Mouse (Mus musculus) cerebellum, adult 2 months (tissue): ENCODE data around the gene Gng8. TPM values are rescaled to one million over a fixed set of nuclear protein-coding genes. Genes with fewer than 3 reads are reported as not detected.

Source experiments
- DNase-seq, 2 experiments: peaks; one replicate each; pipeline ENCODE4 v3.0.0; 2021
- H3K27ac ChIP-seq: fragments of 200-500 bp; 2 replicates; pipeline ENCODE4 v1.5.1; 2012; ENCODE audit warnings: low read length, control low read depth, inconsistent platforms; ENCODE audit not compliant: insufficient read depth
- H3K27me3 ChIP-seq: fragments of 200-500 bp; 2 replicates; pipeline ENCODE4 v1.6.1; 2012; ENCODE audit warnings: inconsistent platforms, mild to moderate bottlenecking, low read length, moderate library complexity; ENCODE audit not compliant: control insufficient read depth, insufficient read depth
- H3K4me1 ChIP-seq: fragments of 200-500 bp; 2 replicates; pipeline ENCODE4 v1.6.1; 2011; ENCODE audit warnings: low read length; ENCODE audit not compliant: control insufficient read depth, insufficient read depth
- H3K4me3 ChIP-seq: fragments of 200-500 bp; replicated peaks from 2 replicates; pipeline ENCODE3; 2011; ENCODE audit warnings: mild to moderate bottlenecking, low read depth, low read length, control low read depth; ENCODE audit not compliant: insufficient read depth
- CTCF ChIP-seq: fragments of 200-500 bp; IDR thresholded peaks from 2 replicates; pipeline ENCODE4 v1.5.1; 2011; ENCODE audit warnings: low read depth, mild to moderate bottlenecking, control low read depth, low read length, moderate library complexity, borderline replicate concordance; ENCODE audit not compliant: insufficient read depth
- POLR2A ChIP-seq: fragments of 200-500 bp; IDR thresholded peaks from 2 replicates; pipeline ENCODE4 v1.6.1; 2011; ENCODE audit warnings: low read length, control low read depth, borderline replicate concordance; ENCODE audit not compliant: insufficient read depth
- WGBS: fragments of 180-500 bp; shearing (Covaris S2); methylation state at CpG from one replicate; pipeline ENCODE4 v1.1.7; 2018; 5-methylcytosine and 5-hydroxymethylcytosine counted together
- polyA plus RNA-seq: library from polyadenylated mRNA; depleted of rRNA; stranded (reverse); fragments of >200 nt; gene quantifications from 2 replicates; pipeline ENCODE4 v1.2.3, GENCODE M21; 2012

Gng8 gene
- polyA plus RNA-seq, 1 experiment, result 14.0 TPM

GRCm38 (mm10) chr7:16904120-16904675 lies 12.6 kb downstream of the Gng8 start:
- no peaks in the 10 kb centered on the region for H3K4me1 ChIP-seq
- H3K27me3 ChIP-seq, result no peaks in the 10 kb centered on the region
- 37% methylated on average over 10 of the region's 10 CpGs for WGBS
- H3K27ac ChIP-seq, result no peak overlapping the region
- no peak for TF ChIP-seq POLR2A
- no peak for TF ChIP-seq CTCF
- DNase-seq, result no peak
- no peak overlapping the region for H3K4me3 ChIP-seq

GRCm38 (mm10) chr7:16905491-16906021 lies 14.0 kb downstream of the Gng8 start:
- DNase-seq, result no peak
- TF ChIP-seq CTCF (no peak), POLR2A (no peak)
- WGBS, result 79% methylated on average over 9 of the region's 9 CpGs
- H3K27ac ChIP-seq, result no peak overlapping the region
- no peaks in the 10 kb centered on the region for H3K27me3 ChIP-seq
- H3K4me1 ChIP-seq, result 0 out of 2 replicates have a peak, but pooled peaks cover 2% of the 10 kb centered on the region
- H3K4me3 ChIP-seq, result no peak overlapping the region

GRCm38 (mm10) chr7:16906281-16906680 lies 14.7 kb downstream of the Gng8 start, which contains the start of gene Ptgir:
Ptgir (plus strand) TSS chr7:16906490.
- Histone ChIP-seq H3K4me1 (0 out of 2 replicates have a peak, but pooled peaks cover 2% of the 10 kb centered on the region), H3K4me3 (no peak within 1 kb of the TSS), H3K27ac (no peak within 1 kb of the TSS), H3K27me3 (no peaks in the 10 kb centered on the region)
- DNase-seq, result no peak
- 38% methylated on average over 6 of the region's 6 CpGs for WGBS
- TF ChIP-seq CTCF (no peak), POLR2A (no peak)

GRCm38 (mm10) chr7:16906889-16907559 lies 15.4 kb downstream of the Gng8 start:
- TF ChIP-seq CTCF (no peak), POLR2A (no peak)
- WGBS, result 90% methylated on average over 41 of the region's 41 CpGs

GRCm38 (mm10) chr7:16907842-16908241 lies 16.3 kb downstream of the Gng8 start:
- TF ChIP-seq POLR2A, result no peak
- TF ChIP-seq CTCF, result no peak
- 85% methylated on average over 7 of the region's 7 CpGs for WGBS
- H3K4me1 ChIP-seq, result 0 out of 2 replicates have a peak, but pooled peaks cover 2% of the 10 kb centered on the region

More at GRCm38 (mm10) chr7:16906889-16907559, 15.4 kb downstream of the Gng8 start:
- Histone ChIP-seq H3K4me1 (0 out of 2 replicates have a peak, but pooled peaks cover 2% of the 10 kb centered on the region), H3K27ac (no peak overlapping the region), H3K27me3 (no peaks in the 10 kb centered on the region), H3K4me3 (no peak overlapping the region)
- no peak for DNase-seq

GRCm38 (mm10) chr7:16908367-16908766 lies 16.8 kb downstream of the Gng8 start:
- H3K27me3 ChIP-seq, result no peaks in the 10 kb centered on the region
- 0 out of 2 replicates have a peak, but pooled peaks cover 2% of the 10 kb centered on the region for H3K4me1 ChIP-seq
- DNase-seq, result no peak
- no peak overlapping the region for H3K4me3 ChIP-seq
- no peak overlapping the region for H3K27ac ChIP-seq
- 64% methylated on average over 11 of the region's 11 CpGs for WGBS
- TF ChIP-seq POLR2A, result no peak
- TF ChIP-seq CTCF, result no peak

More at GRCm38 (mm10) chr7:16907842-16908241, 16.3 kb downstream of the Gng8 start:
- Histone ChIP-seq H3K27me3 (no peaks in the 10 kb centered on the region), H3K4me3 (no peak overlapping the region), H3K27ac (no peak overlapping the region)
- DNase-seq, result no peak

- 58% methylated on average over 11 of the region's 11 CpGs for WGBS
- TF ChIP-seq POLR2A (no peak), CTCF (no peak)
- H3K4me1 ChIP-seq, result 0 out of 2 replicates have a peak, but pooled peaks cover 2% of the 10 kb centered on the region
- no peak overlapping the region for H3K27ac ChIP-seq
- no peak for DNase-seq
- H3K27me3 ChIP-seq, result no peaks in the 10 kb centered on the region
- no peak overlapping the region for H3K4me3 ChIP-seq
These were observed 17.3 kb downstream of the Gng8 start for GRCm38 (mm10) chr7:16908859-16909258.
